Mouse (Mus musculus): ENCODE measurements around the gene Zfp454.

GRCm38 (mm10) chr11:50850989-50851601 lies 36.4 kb downstream of the Zfp454 start:
- TF ChIP-seq CTCF (IDR thresholded peaks at IDR 0.05; ENCODE audit: borderline replicate concordance, extremely low read depth, insufficient read depth, insufficient read length) = no peak
- TF ChIP-seq POLR2A (IDR thresholded peaks at IDR 0.05; ENCODE audit: borderline replicate concordance, extremely low read depth, insufficient read depth, insufficient read length, poor library complexity, severe bottlenecking) = no peak

All from brain, embryonic 14.5 days (tissue).